Mouse (Mus musculus): ENCODE data around the gene Bzw1.

- TF ChIP-seq POLR2A (IDR thresholded peaks at IDR 0.05; ENCODE audit: insufficient read depth, low read length) (no peak), CTCF (IDR thresholded peaks at IDR 0.05; ENCODE audit: low read depth, low read length) (no peak)
Observed at GRCm38 (mm10) chr1:58348712-58349111, 44.0 kb upstream of the Bzw1 start.
